Mouse (Mus musculus) lung, embryonic 15.5 days (tissue): ENCODE measurements around the gene Gm10031. TPM values are rescaled to one million over a fixed set of nuclear protein-coding genes. Genes with fewer than 3 reads are reported as not detected.

Experiments used
- ATAC-seq: fragments of 200-750 bp; cut with Nextera tagmentation; 2 replicates; pipeline ENCODE4 v1.8.0; 2017; ENCODE audit warnings: moderate number of reproducible peaks, borderline replicate concordance; ENCODE audit not compliant: low FRiP score, low TSS enrichment; ENCODE audit errors: extremely low read depth
- H3K27ac ChIP-seq: fragments of 300-500 bp; sonication (generic); 2 replicates; pipeline ENCODE4 v1.5.1; 2015; ENCODE audit warnings: moderate library complexity, mild to moderate bottlenecking, inconsistent platforms
- H3K27me3 ChIP-seq: fragments of 300-500 bp; sonication (generic); 2 replicates; pipeline ENCODE4 v1.6.1; 2015; ENCODE audit warnings: inconsistent platforms
- H3K36me3 ChIP-seq: fragments of 300-500 bp; sonication (generic); 2 replicates; pipeline ENCODE4 v1.6.1; 2015; ENCODE audit warnings: inconsistent platforms
- H3K4me1 ChIP-seq: fragments of 300-500 bp; sonication (generic); 2 replicates; pipeline ENCODE4 v1.6.1; 2015; ENCODE audit warnings: inconsistent platforms
- H3K4me2 ChIP-seq: fragments of 300-500 bp; sonication (generic); 2 replicates; pipeline ENCODE4 v1.6.1; 2015; ENCODE audit warnings: inconsistent platforms, mild to moderate bottlenecking, moderate library complexity
- H3K4me3 ChIP-seq: fragments of 300-500 bp; sonication (generic); 2 replicates; pipeline ENCODE4 v1.5.1; 2015; ENCODE audit warnings: mild to moderate bottlenecking, inconsistent platforms
- H3K9ac ChIP-seq: fragments of 300-500 bp; sonication (generic); 2 replicates; pipeline ENCODE4 v1.6.1; 2015; ENCODE audit warnings: inconsistent platforms
- H3K9me3 ChIP-seq: fragments of 300-500 bp; sonication (generic); 2 replicates; pipeline ENCODE4 v1.6.1; 2016; ENCODE audit warnings: inconsistent platforms
- WGBS: fragments of 180-500 bp; shearing (Covaris S2); methylation state at CpG from one replicate; pipeline ENCODE4 v1.1.7; 2015; 5-methylcytosine and 5-hydroxymethylcytosine counted together
- polyA plus RNA-seq: library from polyadenylated mRNA; unstranded; fragments of >200 nt; fragmentation: Nextera tagmentation; extraction: Ambion mirVana; gene quantifications from 2 replicates; pipeline ENCODE4 v1.2.1, GENCODE M21; 2015

Gm10031 gene
- polyA plus RNA-seq, 1 experiment from 2014 or later: 0.27 TPM

DNA sequence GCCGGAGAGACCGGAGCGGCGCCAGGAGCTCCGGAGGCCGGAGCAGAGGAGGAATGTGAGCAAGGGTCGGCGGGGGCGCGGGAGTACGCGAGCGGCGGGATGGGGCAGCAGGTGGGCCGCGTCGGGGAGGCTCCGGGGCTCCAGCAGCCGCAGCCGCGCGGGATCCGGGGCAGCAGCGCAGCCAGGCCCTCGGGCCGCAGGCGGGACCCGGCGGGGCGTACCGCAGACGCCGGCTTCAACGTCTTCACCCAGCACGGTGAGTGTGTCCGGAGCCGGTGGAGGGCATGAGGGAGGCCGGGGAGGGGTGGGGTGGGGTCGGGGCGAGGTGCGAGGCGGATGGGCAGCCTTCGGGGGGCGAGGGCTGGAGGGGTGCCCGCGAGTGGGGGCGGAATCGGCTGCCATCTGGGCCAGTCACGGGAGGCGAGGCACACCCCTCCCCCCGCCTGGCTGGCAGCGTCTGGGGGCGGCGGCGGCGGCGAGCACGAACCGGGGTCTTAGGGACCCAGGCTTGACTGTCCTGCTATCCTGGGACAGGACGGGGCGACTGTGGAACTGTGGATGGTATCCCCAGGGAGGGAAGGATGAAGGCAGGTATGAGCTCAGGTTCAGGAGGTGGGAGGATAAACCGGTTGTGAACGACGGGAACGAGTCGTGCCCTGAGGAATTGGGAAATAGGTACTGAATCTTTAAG, 35.3 kb downstream of the Gm10031 start:
- Histone ChIP-seq H3K27me3 (no peaks in the 10 kb centered on the region), H3K27ac (peak overlapping the region; percentile 94), H3K4me3 (peak overlapping the region; percentile 97), H3K4me1 (peaks cover 12% of the 10 kb centered on the region), H3K9ac (peak overlapping the region; percentile 97), H3K4me2 (peak overlapping the region; percentile 68), H3K9me3 (no peaks in the 10 kb centered on the region), H3K36me3 (no peaks in the 10 kb centered on the region)
- under 1% methylated on average over 52 of the region's 66 CpGs for WGBS
- ATAC-seq: peak; percentile 65

DNA sequence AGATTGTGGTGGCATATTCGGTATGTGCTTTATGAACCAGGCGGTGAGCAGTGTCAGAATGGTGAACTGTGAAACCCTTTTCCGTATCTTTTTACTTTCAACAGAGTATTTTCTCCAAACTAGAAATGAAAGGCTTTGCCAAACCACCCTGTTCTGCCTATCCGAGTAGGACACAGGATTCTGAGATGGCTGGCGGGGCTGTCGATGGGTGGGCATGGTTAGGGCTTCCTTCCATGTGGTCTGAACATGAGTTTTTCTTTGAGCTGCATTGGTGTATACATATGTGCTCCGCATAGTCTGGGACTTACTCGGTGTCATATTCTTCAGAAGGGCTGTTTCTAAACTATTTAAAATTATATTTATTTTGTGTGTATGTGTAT, 35.8 kb downstream of the Gm10031 start:
- Histone ChIP-seq H3K9me3 (no peaks in the 10 kb centered on the region), H3K9ac (peak overlapping the region; percentile 97), H3K4me2 (peak overlapping the region; percentile 68), H3K36me3 (no peaks in the 10 kb centered on the region), H3K4me3 (peak overlapping the region; percentile 97), H3K27ac (peak overlapping the region; percentile 94), H3K4me1 (peaks cover 12% of the 10 kb centered on the region), H3K27me3 (no peaks in the 10 kb centered on the region)
- no peak for ATAC-seq
- 5% methylated on average over 8 of the region's 8 CpGs for WGBS

DNA sequence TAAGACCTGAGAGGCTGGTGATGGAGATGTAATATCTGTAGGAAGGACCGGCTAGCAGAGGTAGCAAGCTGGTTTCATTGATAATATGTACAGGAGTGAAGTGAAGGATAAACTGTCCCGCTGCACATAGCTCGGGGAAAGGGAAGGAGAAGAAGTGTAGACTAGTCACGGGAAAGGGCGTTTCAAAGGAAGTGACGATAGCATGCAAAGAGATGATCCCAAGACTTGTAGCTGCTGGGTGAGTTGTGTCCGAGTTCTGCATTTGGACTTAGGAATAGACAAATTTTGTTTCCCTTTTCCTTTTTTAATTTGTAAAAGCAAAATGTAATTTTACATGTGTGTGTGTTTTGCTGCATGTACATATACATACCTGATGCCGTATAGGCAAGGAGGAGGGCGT, 36.7 kb downstream of the Gm10031 start:
- H3K4me2 ChIP-seq: peak overlapping the region; percentile 68; the same call in 1 of the 2 replicates
- no peaks in the 10 kb centered on the region for H3K27me3 ChIP-seq
- WGBS: 77% methylated on average over 9 of the region's 9 CpGs
- H3K36me3 ChIP-seq: 0 out of 2 replicates have a peak, but pooled peaks cover 2% of the 10 kb centered on the region
- H3K9ac ChIP-seq: no peak overlapping the region
- H3K4me3 ChIP-seq: no peak overlapping the region
- no peak for ATAC-seq
- H3K4me1 ChIP-seq: peaks cover 12% of the 10 kb centered on the region
- no peak overlapping the region for H3K27ac ChIP-seq
- no peaks in the 10 kb centered on the region for H3K9me3 ChIP-seq

- ATAC-seq: no peak
- peaks cover 13% of the 10 kb centered on the region for H3K4me1 ChIP-seq
- H3K36me3 ChIP-seq: 0 out of 2 replicates have a peak, but pooled peaks cover 2% of the 10 kb centered on the region
- no peaks in the 10 kb centered on the region for H3K9me3 ChIP-seq
- no peak overlapping the region for H3K4me2 ChIP-seq
- no peak overlapping the region for H3K9ac ChIP-seq
- H3K4me3 ChIP-seq: no peak overlapping the region
- no peaks in the 10 kb centered on the region for H3K27me3 ChIP-seq
- H3K27ac ChIP-seq: no peak overlapping the region
- 86% methylated on average over 2 of the region's 2 CpGs for WGBS
Measured at GRCm38 (mm10) chr1:156565328-156565727, 41.5 kb downstream of the Gm10031 start.

- no peak overlapping the region for H3K9ac ChIP-seq
- no peak overlapping the region for H3K4me3 ChIP-seq
- H3K27me3 ChIP-seq: no peaks in the 10 kb centered on the region
- 0 out of 2 replicates have a peak, but pooled peaks cover 2% of the 10 kb centered on the region for H3K36me3 ChIP-seq
- H3K9me3 ChIP-seq: no peaks in the 10 kb centered on the region
- no peak overlapping the region for H3K4me2 ChIP-seq
- no peak for ATAC-seq
- WGBS: 94% methylated on average over 3 of the region's 3 CpGs
- peaks cover 11% of the 10 kb centered on the region for H3K4me1 ChIP-seq
- H3K27ac ChIP-seq: no peak overlapping the region
Measured at GRCm38 (mm10) chr1:156566132-156566531, 42.3 kb downstream of the Gm10031 start.

DNA sequence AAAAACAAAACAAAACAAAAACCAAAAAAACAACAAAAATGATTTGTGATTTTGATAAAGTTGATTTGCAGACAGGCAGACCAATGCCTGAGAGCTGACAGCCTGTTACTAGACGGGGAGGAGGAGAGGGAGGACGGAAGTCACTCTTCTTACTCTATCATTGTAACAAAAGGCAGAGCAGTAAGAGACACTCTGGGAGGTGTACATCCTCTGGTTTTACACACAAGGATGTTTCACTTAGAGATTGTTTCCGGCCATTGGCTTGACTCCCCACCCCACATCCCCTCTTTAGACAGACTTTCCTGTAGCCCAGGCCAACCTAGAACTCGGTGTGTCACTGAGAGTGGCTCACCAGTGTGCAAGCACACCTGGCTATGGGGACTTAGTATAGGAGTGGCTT, 45.8 kb downstream of the Gm10031 start:
- H3K4me1 ChIP-seq: peaks cover 11% of the 10 kb centered on the region
- no peak overlapping the region for H3K4me3 ChIP-seq
- 0 out of 2 replicates have a peak, but pooled peaks cover 2% of the 10 kb centered on the region for H3K36me3 ChIP-seq
- H3K4me2 ChIP-seq: no peak overlapping the region
- H3K27ac ChIP-seq: no peak overlapping the region
- H3K9me3 ChIP-seq: no peaks in the 10 kb centered on the region
- no peaks in the 10 kb centered on the region for H3K27me3 ChIP-seq
- no peak overlapping the region for H3K9ac ChIP-seq
- ATAC-seq: no peak
- WGBS: 81% methylated on average over 4 of the region's 4 CpGs

GRCm38 (mm10) chr1:156572952-156573351, 49.1 kb downstream of the Gm10031 start:
- H3K4me1 ChIP-seq: peaks cover 10% of the 10 kb centered on the region
- H3K4me3 ChIP-seq: no peak overlapping the region
- 70% methylated on average over 4 of the region's 4 CpGs for WGBS
- no peak overlapping the region for H3K9ac ChIP-seq
- no peak overlapping the region for H3K27ac ChIP-seq
- H3K4me2 ChIP-seq: no peak overlapping the region
- no peaks in the 10 kb centered on the region for H3K36me3 ChIP-seq
- no peaks in the 10 kb centered on the region for H3K9me3 ChIP-seq
- no peak for ATAC-seq
- H3K27me3 ChIP-seq: no peaks in the 10 kb centered on the region

Other genes starting within 250 kb of the Gm10031 start
- 0.96 TPM in 2 replicates for gene Tdrd5, start 220.3 kb upstream of the Gm10031 start, polyA plus RNA-seq
- gene Nphs2, start 213.3 kb upstream of the Gm10031 start, polyA plus RNA-seq: 0.16 TPM in 1 of 2 replicates, not detected in the other
- gene Gm2000, start 158.0 kb upstream of the Gm10031 start, polyA plus RNA-seq: 783 and 826 TPM in 2 replicates
- gene Axdnd1, start 102.9 kb upstream of the Gm10031 start, polyA plus RNA-seq: 0.10 and 0.42 TPM in 2 replicates
- gene Soat1, start 49.7 kb upstream of the Gm10031 start, polyA plus RNA-seq: 35.7 and 37.0 TPM in 2 replicates
- 3.2 and 3.9 TPM in 2 replicates for gene Abl2, start 34.8 kb downstream of the Gm10031 start, polyA plus RNA-seq
- gene Tor3a, start 150.3 kb downstream of the Gm10031 start, polyA plus RNA-seq: 12.1 and 12.3 TPM in 2 replicates
- 24.5 and 24.7 TPM in 2 replicates for gene Fam20b, start 195.1 kb downstream of the Gm10031 start, polyA plus RNA-seq